Mouse (Mus musculus) kidney, postnatal 0 days (tissue): Measurements from ENCODE around the gene Tmem262. TPM values are rescaled to one million over a fixed set of nuclear protein-coding genes. Genes with fewer than 3 reads are reported as not detected.

ENCODE experiments used
- ATAC-seq: fragments of 200-750 bp; cut with Nextera tagmentation; replicated peaks from 2 replicates; pipeline ENCODE4 v1.8.0; 2017; ENCODE audit warnings: low read depth, moderate number of reproducible peaks, moderate TSS enrichment, moderate library complexity; ENCODE audit not compliant: low FRiP score
- DNase-seq: peaks from one replicate; pipeline ENCODE4 v3.0.0-alpha.2; 2016; ENCODE audit warnings: low spot score
- H3K27ac ChIP-seq: fragments of 300-500 bp; sonication (generic); 2 replicates; pipeline ENCODE4 v1.5.1; 2014; ENCODE audit warnings: mild to moderate bottlenecking
- H3K27me3 ChIP-seq: fragments of 300-500 bp; sonication (generic); 2 replicates; pipeline ENCODE4 v1.6.1; 2014; ENCODE audit warnings: low read length, mixed read lengths; ENCODE audit not compliant: insufficient read depth
- H3K36me3 ChIP-seq: fragments of 300-500 bp; sonication (generic); 2 replicates; pipeline ENCODE4 v1.6.1; 2014; ENCODE audit warnings: low read length, mixed read lengths; ENCODE audit not compliant: insufficient read depth
- H3K4me1 ChIP-seq: fragments of 300-500 bp; sonication (generic); replicated peaks from 2 replicates; pipeline ENCODE4 v1.6.1; 2014; ENCODE audit warnings: antibody characterized with exemption, low read length, mixed read lengths; ENCODE audit not compliant: insufficient read depth
- H3K4me2 ChIP-seq: fragments of 300-500 bp; sonication (generic); 2 replicates; pipeline ENCODE4 v1.6.1; 2014; ENCODE audit warnings: mild to moderate bottlenecking, low read length, moderate library complexity, mixed read lengths
- H3K4me3 ChIP-seq: fragments of 300-500 bp; sonication (generic); replicated peaks from 2 replicates; pipeline ENCODE4 v1.5.1; 2014; ENCODE audit warnings: low read depth, low read length
- H3K9ac ChIP-seq: fragments of 300-500 bp; sonication (generic); 2 replicates; pipeline ENCODE4 v1.6.1; 2014; ENCODE audit warnings: low read depth, low read length
- H3K9me3 ChIP-seq: fragments of 300-500 bp; sonication (generic); replicated peaks from 2 replicates; pipeline ENCODE4 v1.6.1; 2016; ENCODE audit warnings: low read length, inconsistent platforms, mixed read lengths
- CTCF ChIP-seq: IDR thresholded peaks from 2 replicates; pipeline ENCODE4 v1.5.1; 2016; ENCODE audit warnings: antibody characterized with exemption, low read depth, mild to moderate bottlenecking, moderate library complexity
- WGBS: fragments of 180-500 bp; shearing (Covaris S2); extraction: QIAGEN DNeasy Blood & Tissue Kit; methylation state at CpG from one replicate; pipeline ENCODE4 v1.1.7; 2014; 5-methylcytosine and 5-hydroxymethylcytosine counted together
- polyA plus RNA-seq: library from polyadenylated mRNA; unstranded; fragments of >200 nt; fragmentation: Nextera tagmentation; extraction: Ambion mirVana; gene quantifications from 2 replicates; pipeline ENCODE4 v1.2.1, GENCODE M21; 2015

Gene Tmem262
- polyA plus RNA-seq, 1 experiment from 2014 or later, result not detected

- TF ChIP-seq CTCF, result no peak
- Histone ChIP-seq H3K36me3 (peaks cover 17% of the 10 kb centered on the region), H3K9me3 (no peaks in the 10 kb centered on the region), H3K4me3 (no peak overlapping the region), H3K27me3 (no peaks in the 10 kb centered on the region), H3K9ac (no peak overlapping the region), H3K27ac (no peak overlapping the region), H3K4me1 (0 out of 2 replicates have a peak, but pooled peaks cover 4% of the 10 kb centered on the region), H3K4me2 (no peak overlapping the region)
- DNase-seq, result no peak
- no peak for ATAC-seq
- WGBS, result 92% methylated on average over 13 of the region's 13 CpGs
Observed at GRCm38 (mm10) chr19:6088841-6089240, 9.0 kb downstream of the Tmem262 start.

- Histone ChIP-seq H3K4me1 (no peaks in the 10 kb centered on the region), H3K36me3 (peaks cover 20% of the 10 kb centered on the region; the same call in 1 of the 2 replicates), H3K4me3 (no peak within 1 kb of the TSS), H3K27ac (no peak within 1 kb of the TSS), H3K27me3 (no peaks in the 10 kb centered on the region), H3K9ac (no peak within 1 kb of the TSS), H3K9me3 (no peaks in the 10 kb centered on the region), H3K4me2 (no peak within 1 kb of the TSS)
- DNase-seq, result no peak
- ATAC-seq, result no peak
- 85% methylated on average over 7 of the region's 7 CpGs for WGBS
- no peak for TF ChIP-seq CTCF
Observed at GRCm38 (mm10) chr19:6094119-6094518, 14.3 kb downstream of the Tmem262 start, which contains the start of gene AC131692.1. Gene AC131692.1 (plus strand): TSS chr19:6094419.

- 0 out of 2 replicates have a peak, but pooled peaks cover 3% of the 10 kb centered on the region for H3K36me3 ChIP-seq
- H3K9ac ChIP-seq, result no peak overlapping the region
- TF ChIP-seq CTCF, result no peak
- no peak overlapping the region for H3K4me3 ChIP-seq
- no peaks in the 10 kb centered on the region for H3K4me1 ChIP-seq
- 81% methylated on average over 3 of the region's 3 CpGs for WGBS
- H3K27ac ChIP-seq, result no peak overlapping the region
- DNase-seq, result no peak
- H3K9me3 ChIP-seq, result no peaks in the 10 kb centered on the region
- H3K4me2 ChIP-seq, result no peak overlapping the region
- ATAC-seq, result no peak
- no peaks in the 10 kb centered on the region for H3K27me3 ChIP-seq
Observed at GRCm38 (mm10) chr19:6097847-6098246, 18.0 kb downstream of the Tmem262 start.

GRCm38 (mm10) chr19:6101186-6101585 lies 21.4 kb downstream of the Tmem262 start:
- ATAC-seq, result no peak
- no peaks in the 10 kb centered on the region for H3K27me3 ChIP-seq
- 58% methylated on average over 6 of the region's 6 CpGs for WGBS
- DNase-seq, result no peak
- no peak overlapping the region for H3K4me3 ChIP-seq
- no peaks in the 10 kb centered on the region for H3K36me3 ChIP-seq
- H3K27ac ChIP-seq, result no peak overlapping the region
- H3K4me1 ChIP-seq, result no peaks in the 10 kb centered on the region
- TF ChIP-seq CTCF, result no peak
- no peak overlapping the region for H3K4me2 ChIP-seq
- H3K9me3 ChIP-seq, result no peaks in the 10 kb centered on the region
- H3K9ac ChIP-seq, result no peak overlapping the region

- no peak for TF ChIP-seq CTCF
- 75% methylated on average over 6 of the region's 6 CpGs for WGBS
Observed at GRCm38 (mm10) chr19:6102169-6102853, 22.5 kb downstream of the Tmem262 start.

GRCm38 (mm10) chr19:6104476-6104875 lies 24.6 kb downstream of the Tmem262 start:
- TF ChIP-seq CTCF, result no peak
- 70% methylated on average over 4 of the region's 4 CpGs for WGBS

More at GRCm38 (mm10) chr19:6102169-6102853, 22.5 kb downstream of the Tmem262 start:
- DNase-seq, result no peak
- H3K27me3 ChIP-seq, result no peaks in the 10 kb centered on the region
- H3K36me3 ChIP-seq, result no peaks in the 10 kb centered on the region
- H3K9ac ChIP-seq, result no peak overlapping the region
- no peaks in the 10 kb centered on the region for H3K4me1 ChIP-seq
- no peaks in the 10 kb centered on the region for H3K9me3 ChIP-seq
- no peak overlapping the region for H3K27ac ChIP-seq
- no peak overlapping the region for H3K4me2 ChIP-seq
- H3K4me3 ChIP-seq, result no peak overlapping the region
- no peak for ATAC-seq

GRCm38 (mm10) chr19:6105586-6105985 lies 25.8 kb downstream of the Tmem262 start, which contains the start of gene Naaladl1:
Gene Naaladl1 (plus strand): TSS chr19:6105782.
- H3K27me3 ChIP-seq, result no peaks in the 10 kb centered on the region
- no peak for ATAC-seq
- TF ChIP-seq CTCF, result no peak
- no peak within 1 kb of the TSS for H3K4me2 ChIP-seq
- no peaks in the 10 kb centered on the region for H3K4me1 ChIP-seq
- 76% methylated on average over 7 of the region's 7 CpGs for WGBS
- no peak within 1 kb of the TSS for H3K9ac ChIP-seq
- H3K36me3 ChIP-seq, result no peaks in the 10 kb centered on the region
- no peak within 1 kb of the TSS for H3K27ac ChIP-seq
- no peak within 1 kb of the TSS for H3K4me3 ChIP-seq
- H3K9me3 ChIP-seq, result no peaks in the 10 kb centered on the region
- DNase-seq, result no peak

More at GRCm38 (mm10) chr19:6104476-6104875, 24.6 kb downstream of the Tmem262 start:
- H3K4me2 ChIP-seq, result no peak overlapping the region
- no peaks in the 10 kb centered on the region for H3K9me3 ChIP-seq
- no peak overlapping the region for H3K27ac ChIP-seq
- H3K9ac ChIP-seq, result no peak overlapping the region
- ATAC-seq, result no peak
- H3K36me3 ChIP-seq, result no peaks in the 10 kb centered on the region
- no peak for DNase-seq
- no peaks in the 10 kb centered on the region for H3K27me3 ChIP-seq
- H3K4me3 ChIP-seq, result no peak overlapping the region
- H3K4me1 ChIP-seq, result no peaks in the 10 kb centered on the region
